Mouse (Mus musculus): Measurements from ENCODE around the gene Cacna1c.
A peak's percentile ranks its signal among the peaks of the same experiment; 100 is the strongest.

Cacna1c gene

DNA sequence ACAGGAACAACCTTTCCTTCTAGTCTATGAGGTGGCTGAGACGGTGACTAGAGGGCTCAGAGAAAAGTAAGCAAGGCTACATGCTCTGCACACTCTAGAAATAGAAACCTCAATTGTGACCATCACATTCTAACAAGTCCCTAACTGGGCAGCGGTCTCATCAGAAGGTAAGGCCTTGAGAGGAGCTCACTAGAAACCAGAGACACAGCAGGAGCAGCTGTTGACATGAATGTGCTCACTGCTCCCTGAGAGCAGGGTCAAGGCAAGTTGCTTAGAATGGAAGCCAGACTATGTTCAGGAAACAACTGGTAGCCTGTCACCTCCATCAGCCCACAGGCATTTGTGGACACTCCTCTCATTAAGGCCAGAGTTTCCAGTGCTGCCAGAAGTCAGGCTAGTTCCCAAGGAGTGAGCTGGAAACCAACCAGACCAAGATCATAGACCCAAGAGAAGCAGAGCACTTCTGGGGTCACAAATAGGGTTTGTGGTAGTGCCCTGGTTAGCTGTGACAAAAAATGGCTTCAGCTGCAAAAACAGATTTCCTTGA lies 196.8 kb downstream of the Cacna1c start:
- no peak for DNase-seq

DNA sequence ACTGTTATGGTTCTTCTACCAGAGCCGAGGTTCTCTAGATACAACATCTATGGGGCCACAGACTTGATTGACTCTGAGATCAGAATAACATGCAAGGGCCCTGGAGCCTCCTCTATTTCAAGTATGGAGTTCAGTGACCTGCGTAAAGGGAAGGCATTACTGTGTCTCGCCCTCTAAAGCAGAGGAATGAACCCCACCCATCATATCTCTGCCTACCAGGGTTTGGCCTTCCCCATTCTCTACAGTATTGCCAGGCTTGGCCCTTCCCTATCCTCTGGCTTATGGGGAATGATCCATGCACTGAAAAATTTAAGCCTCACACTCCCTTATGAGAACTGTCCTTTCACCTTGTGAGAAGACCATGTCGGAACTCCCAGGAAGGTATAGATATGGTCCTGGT lies 198.8 kb downstream of the Cacna1c start:
- DNase-seq: no peak

DNA sequence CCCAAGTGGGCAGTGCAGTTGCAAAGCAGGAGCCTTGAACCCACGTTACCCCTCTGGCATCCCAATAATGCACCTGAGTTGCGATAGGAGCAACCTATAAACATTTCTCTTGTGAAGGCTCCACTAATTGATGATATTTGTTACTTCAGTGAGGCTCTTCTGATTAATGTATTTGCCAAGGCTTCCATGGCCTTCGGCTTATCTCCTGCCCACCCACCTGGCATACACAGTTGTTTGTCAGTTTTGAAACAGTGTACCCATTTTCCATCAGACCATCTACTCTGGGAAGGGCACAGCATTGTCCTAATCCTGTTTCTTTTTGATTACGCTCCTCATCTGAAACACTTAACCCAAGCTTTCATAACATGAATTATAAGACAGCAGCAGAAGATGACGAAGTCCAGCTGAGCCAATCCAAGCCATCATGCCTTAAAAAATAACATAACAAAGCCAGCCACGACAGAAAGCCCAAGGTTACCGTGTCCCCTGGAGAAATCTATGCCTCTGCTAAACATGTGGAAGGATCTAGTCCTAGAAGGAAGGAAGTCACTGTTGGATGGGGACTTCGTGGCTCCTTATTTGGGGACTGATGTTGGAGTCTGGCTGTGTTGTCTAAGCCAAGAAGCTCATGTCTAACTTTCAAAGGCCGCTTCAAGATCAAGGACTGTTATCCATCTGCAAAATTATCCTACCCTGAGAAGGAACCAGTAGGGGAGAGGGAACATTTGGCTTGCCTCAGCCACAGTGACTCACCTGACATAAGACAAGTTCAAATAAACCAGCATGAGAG lies 201.8 kb downstream of the Cacna1c start:
- DNase-seq: no peak

DNA sequence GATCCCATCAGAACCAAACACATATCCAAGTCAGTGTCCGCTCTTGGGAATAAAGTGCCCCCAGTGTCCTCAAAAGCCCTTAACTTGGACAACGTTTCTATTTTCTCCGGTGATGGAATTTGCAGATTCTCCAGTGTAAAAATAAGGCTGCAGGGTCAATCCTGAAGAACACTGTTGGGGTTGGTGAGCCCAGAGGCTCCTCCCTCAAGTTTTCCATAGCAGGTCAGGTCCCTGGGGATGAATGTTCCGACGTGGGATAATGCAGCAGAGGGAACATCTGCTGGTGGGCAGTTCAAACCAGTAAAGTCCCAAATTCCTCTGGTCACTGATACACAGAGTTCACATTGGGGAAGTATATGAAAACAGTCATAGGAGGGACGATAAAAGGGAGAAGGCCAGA lies 203.8 kb downstream of the Cacna1c start:
- DNase-seq: no peak

DNA sequence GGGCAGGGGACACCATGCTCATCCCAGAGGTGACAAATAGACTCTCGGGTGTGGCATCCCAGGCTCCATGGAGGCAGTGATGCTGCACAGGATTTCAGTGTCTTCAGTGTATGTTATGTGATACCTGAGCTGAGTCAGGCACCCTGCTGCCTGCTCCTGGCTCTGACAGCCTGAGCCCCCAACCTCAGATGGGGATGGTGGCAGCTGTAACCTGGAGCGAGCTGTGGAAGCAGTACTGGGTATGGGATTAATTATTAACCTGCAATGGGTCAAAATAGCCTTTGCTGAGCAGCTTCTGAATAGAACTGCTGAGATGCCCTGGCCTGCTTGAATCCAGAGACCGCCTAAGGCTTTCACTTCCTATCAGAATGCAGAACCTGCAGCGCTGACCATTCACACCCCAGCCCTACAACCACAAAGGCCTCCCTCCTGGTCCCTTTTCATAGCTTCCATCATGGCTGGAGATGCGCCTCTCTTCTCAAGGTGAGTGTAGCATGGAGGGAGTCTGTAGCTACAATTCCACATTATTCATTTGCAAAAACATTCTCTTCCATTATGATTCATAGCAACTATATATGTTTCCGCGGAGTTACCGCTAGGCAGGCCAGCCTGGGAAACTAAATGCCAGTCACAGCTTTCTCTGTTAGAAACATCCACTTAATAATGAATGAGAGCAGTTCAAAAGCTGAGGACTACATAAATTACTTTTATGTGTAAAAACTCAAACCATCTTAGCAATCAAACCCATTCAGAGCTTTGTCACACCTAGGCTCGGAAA lies 206.0 kb downstream of the Cacna1c start:
- DNase-seq: no peak

DNA sequence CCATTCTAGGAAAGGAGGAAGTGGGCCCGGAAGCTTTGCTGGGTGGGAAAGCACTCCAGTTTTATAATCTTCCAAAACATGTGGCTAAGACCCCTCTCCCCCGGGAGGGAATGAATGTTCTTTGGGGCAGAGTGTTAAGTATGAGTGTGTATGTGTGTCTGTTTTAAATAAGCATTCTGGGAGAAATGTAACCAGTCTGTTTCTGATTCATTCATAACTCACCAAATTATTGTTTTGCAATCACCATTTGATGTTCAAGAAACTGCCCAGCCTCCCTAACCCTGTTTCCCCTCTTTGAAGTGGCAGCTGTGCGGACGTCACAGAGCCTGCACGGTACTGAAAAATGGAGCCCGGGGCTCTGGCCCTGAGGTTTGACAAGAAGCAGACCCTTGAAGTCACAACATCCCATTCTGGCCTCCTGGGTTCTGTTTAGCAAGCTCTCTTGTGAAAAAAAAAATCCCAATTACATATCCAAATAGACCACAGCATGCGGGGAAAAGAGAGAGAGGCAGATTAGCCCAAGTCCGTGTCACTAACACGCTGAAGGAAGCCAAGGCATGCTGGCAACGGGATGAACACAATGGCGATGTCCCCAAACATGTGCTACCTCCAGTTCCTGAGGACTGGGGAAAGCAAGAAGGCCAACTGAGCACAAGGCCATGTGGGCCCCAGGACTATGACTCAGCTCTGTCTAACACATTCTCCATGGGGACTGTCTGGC lies 211.9 kb downstream of the Cacna1c start:
- no peak for DNase-seq

DNA sequence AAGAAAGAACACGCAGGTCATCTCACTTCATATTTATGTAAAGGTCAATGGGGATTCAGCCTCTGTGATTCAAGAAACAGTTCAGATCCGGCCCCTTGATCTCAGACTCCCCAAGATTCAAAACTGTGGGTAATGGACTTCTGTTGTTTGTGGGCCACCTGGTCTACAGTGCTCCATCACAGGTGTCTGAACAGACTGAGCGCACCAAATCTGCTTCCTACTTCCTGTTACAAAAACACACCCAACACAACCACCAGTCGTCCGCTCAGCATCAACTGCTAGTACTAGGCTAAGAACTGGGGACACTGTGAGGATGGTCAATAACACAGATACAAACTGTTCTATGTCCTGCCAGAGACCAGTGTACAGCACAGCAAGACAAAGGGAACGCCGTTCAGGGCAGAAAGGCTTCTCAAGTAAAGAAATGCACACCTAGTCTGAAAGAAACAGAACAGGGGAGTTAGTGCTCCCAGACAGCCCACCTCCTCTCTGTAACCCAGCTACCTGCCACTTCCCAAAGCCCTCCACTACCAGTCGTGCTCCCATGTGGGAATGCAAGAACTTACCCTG lies 212.7 kb downstream of the Cacna1c start:
- no peak for DNase-seq

DNA sequence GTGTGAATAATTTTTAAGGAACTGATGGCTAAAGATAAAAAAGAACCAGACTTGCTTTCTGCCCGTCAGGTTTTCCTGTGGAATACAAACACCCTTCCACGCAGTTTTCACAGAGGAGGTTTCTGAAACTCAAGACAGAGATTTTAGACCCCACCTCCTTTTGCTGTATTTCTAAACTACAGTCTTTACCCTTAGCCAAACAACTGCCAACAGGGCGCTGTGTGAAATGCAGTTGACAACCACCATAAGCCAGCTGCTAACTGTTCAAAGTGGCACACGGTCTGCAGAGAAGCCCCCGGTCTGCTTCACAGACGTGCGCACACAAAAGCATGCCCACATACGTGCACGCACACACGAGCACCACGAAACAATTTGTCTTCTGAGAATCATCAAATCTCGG lies 216.0 kb downstream of the Cacna1c start:
- no peak for DNase-seq

DNA sequence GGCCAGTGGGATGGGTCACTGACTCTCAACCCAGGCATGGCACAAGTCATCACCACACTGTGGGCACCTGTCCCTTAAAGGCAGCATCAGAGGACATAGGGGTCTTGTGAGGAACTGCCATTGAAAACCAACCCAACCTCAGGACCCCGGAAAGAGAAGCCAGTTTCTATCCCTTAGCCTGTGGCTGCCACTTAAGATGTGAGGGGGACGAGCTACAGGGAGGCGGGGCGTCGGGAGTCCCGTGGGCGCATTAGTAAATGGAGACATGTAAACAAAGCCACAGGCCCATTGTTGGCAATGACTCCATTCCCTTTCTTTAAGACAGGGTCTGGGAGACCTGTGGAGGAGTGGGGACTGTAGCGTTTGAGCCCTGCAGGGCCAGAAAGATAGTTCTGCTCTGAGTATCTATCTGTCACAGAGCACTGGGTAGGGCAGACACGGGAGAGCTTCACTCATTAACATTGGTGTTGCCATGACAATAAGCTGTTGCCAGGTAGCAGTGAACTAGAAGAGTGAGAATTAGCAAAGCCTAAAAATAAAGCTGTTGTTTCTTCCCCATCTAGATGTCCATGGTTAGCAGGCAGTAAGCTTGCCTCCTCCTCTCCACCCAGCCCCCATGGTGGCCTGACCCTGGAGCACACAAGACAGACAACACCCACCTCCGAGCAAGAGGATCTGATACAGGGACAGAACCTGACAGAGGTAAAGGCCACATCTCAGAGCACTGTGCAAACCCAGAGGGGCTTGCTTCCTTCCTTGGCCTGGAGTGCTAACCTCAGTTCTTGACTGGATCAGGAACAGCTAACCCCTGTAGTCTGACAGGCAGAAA lies 218.6 kb downstream of the Cacna1c start:
- peak; percentile 87 for DNase-seq

DNA sequence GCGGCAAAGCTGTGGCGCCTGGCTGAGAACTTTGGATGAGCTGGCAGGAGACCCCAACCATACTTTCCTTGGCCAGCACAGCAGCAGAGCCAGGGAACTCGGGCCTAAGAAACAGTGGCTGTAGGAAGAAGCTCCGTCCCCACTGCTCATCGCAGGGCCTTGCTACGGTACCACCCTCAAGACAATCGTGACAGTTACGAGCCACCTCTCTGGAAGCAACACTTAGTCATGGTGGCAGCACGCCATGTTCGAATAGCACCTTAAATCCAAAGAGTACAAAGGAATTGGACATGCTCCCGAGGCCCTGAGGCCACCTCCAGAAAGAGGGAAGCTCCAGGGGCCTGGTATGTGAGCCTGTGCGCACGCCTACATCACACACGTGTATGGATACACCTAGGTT lies 219.6 kb downstream of the Cacna1c start:
- DNase-seq: no peak

DNA sequence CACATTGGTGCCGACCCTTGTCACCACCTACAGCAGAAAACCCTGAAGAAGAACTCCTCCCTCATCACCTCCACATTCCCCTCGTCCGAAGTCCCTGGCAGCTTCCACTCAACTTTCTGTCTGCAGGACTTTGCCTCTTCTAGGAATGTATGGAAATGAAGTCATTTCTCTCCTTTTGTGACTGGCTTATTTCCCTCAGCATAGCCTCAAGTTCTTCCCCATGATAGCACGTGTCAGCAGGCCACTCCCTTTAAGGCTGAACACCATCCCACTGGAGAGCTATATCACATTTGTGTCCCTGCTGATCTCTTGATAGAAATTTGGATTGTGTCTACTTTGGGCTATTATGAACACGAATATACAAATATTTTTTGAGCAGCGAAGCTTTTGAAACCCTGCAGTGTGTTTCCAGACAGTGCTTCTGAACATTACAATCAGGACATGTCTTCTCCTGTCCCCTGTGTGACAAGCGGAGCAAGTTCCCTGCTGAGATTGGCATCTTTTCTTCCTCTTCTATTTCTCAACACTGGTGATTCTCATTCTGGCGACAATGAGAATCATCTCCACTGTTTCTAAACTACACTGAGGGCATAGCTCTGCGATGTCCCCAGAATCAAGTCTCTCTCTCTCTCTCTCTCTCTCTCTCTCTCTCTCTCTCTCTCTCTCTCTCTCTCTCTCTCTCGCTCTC lies 224.2 kb downstream of the Cacna1c start:
- no peak for DNase-seq

DNA sequence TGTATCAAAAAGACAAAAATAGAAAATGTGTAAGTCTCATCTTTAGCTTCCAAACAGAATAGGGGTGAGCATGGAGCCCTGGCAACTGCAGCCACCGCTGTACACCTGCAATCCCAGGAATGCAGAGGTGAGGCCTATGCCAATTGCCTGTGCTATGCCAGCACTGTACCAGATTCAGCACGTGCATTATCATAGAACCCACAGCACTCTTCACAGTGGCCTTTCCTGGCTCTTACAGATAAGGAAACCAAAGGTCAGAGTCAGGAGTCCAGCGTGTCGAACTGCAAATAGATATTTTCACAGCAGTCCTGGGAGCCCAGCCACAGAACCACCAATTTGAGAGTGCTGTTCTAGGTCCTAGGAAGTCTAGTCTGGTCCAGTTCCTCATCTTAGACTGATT lies 227.4 kb downstream of the Cacna1c start:
- peak; percentile 35 for DNase-seq

DNA sequence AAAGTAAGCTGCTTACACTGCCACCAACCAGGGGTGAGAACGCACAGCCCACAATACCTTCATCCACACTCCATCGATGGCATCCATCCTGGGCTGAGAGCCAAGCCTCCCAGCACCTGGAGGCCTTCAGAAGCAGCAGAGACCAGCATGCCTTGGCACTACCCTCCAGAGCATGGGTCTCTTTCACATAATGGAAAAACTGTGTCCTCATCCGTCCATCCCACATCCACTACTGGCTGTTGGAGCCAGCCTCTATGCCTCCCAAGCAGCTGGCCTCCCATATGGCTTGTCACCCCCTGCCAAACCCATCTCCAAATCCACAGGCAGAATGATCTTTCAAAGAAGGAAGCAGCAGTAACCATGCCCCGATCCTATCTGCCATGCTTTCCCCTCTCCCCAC lies 229.3 kb downstream of the Cacna1c start:
- peak; percentile 69 for DNase-seq

DNA sequence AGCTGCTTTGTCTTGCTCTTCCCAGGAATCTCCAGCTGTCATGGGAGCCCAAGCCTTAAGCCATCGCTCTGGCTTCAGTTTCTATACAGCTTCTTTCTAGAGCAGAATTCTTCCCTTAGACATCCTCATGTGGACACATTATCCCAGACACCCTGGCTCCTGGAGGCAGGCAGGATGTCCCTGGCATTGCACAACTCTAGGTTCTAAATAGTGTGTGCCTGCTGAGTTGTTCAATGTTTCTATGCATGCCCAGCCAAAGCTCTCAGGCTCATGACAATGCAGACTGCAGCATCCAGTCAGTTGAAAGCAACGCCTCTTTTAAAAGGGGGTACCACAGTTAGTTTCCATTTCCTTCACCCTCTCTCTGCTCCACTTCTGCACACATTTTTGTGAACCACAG lies 230.6 kb downstream of the Cacna1c start:
- no peak for DNase-seq

DNA sequence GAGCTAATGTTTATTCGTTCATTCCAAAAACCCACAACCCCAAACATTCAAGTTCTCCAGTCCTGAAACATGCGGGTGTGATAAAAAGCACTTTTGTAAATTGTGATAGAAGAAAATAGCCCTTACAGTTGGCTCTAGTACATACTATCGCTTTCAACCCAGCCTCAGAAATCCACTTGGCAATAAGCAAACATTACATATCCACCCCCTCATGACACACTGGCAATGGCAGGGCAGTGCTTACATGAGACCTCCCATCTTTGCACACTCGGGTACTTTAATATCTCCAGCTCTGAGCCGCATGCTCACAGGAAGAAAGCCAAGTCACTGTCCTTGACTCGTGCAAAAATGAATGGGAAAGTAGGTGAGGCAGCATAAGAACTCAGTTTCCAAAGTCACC lies 232.4 kb downstream of the Cacna1c start:
- DNase-seq: no peak

DNA sequence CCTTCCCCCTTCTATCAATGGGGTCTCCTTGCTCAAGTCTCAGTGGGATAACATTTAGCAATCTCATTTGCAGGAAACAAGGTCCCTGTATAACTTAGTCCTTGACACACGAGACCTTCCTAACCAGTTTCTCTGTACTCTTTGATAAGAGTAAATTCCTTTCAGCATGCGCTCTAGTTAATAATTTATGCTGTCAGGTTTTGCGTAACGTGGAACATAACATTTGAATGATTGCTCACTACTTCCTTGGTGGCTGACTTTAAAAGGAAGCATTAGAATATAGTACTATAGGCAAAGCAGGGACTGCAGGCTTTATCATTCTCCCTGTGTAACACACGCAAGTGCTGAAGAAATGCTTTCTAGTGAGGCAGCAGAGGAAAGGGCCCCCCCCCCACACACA lies 232.9 kb downstream of the Cacna1c start:
- no peak for DNase-seq

DNA sequence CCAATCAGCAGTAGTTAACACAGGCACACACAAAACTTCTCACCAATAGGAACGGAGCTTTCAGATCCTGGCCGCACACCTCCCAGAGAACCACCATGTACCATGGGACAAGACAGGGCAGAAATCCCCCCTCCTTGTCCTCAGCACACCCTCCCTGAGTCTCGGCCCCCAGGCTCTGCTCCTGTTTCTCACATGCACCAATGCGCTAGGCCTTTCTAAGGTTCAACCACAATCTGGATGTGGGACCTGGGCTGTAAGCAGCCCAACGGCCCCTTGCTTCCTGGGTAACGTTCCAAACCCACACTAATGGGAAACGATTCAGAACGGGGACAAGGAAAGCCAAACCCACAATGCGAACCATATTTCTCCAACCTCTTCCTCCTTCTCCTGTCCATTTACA lies 237.7 kb downstream of the Cacna1c start:
- DNase-seq: no peak

DNA sequence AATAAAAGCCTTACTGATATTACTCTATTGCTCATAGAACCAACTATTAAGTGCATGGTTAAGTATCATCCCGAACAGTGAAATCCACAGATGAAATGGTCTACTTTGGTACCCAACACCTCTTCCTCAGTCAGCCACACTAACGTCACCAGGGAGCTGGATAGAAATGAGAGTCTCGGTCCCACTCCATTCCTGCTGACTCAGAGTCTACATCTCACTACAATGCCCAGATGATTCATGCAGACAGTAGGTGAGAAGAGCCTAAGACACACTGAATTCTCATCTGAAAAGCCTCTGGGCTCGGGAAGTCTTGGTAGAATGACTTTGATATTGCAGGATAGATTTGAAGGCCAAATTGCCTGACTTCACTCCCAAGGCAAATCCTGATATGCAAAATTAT lies 240.0 kb downstream of the Cacna1c start:
- DNase-seq: no peak

DNA sequence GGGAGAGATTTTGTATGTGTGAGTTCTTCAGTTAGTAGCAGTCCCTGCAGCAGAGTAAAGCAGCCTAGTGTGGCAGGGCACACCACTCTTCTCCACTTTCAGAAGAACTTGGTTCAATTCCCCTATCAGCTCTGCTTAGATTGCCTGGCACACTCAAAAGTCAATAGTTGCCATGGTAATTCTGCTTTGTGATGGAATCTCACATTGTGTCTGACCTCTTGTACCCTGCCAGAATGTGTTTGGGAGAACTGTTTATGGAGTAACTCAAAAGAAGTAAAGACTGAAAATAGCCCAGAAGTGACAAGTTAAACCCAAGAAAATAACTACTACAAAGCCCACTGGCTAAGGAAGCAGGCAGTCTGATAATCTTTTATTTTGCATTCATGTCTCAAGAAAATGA lies 240.4 kb downstream of the Cacna1c start:
- DNase-seq: no peak

DNA sequence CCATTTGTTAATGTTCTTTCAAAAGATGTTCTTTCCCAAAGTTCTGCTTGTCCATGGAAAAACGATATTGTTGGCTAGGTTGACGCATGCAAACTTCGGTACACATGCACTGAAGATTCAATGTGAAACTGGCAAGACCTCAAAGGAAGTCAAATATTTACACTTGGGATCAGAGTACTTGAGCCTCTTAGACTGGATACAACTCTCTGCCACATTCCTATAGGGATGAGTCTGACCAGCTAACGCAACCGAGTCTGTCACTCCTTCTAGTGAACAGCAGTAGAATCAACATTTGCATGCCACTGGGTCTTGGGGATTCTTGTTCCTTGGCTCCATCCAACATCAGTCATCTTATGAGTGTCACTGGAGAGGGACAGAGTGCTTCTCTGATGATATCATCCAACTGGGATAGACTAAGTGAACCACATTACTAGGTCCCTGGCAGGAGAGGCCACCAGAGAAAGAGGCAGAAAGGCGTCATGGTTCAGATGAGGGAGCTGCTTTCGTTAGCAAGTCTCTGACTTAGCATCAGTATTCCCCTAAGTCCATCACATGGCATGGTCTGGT lies 241.1 kb downstream of the Cacna1c start:
- no peak for DNase-seq

DNA sequence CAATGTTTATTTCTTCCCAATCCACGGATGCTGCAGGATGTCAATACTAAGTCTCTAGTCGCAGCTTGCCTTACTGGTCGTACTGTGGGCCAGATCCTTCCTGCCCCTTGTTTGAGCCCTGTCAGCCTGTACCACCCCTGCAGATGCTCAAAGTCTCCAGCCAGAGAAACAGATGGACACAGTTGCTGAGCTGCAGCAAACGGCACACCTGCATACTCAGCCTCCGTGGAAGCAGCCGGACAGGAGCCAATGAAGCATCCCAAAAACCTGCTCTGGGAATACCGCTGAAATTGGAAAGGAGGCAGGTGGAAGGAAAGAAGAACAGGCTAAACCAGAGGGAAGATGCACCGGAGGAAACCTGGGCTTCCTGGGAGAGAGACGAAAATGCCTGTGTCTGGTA lies 243.8 kb downstream of the Cacna1c start:
- no peak for DNase-seq
